Mouse (Mus musculus): Measurements from ENCODE around the gene Gpx7. TPM values are rescaled to one million over a fixed set of nuclear protein-coding genes. Genes with fewer than 3 reads are reported as not detected.
A peak's percentile ranks its signal among the peaks of the same experiment; 100 is the strongest.

Gpx7 gene
- polyA plus RNA-seq, 1 experiment from 2014 or later, result 53.9 TPM

DNA sequence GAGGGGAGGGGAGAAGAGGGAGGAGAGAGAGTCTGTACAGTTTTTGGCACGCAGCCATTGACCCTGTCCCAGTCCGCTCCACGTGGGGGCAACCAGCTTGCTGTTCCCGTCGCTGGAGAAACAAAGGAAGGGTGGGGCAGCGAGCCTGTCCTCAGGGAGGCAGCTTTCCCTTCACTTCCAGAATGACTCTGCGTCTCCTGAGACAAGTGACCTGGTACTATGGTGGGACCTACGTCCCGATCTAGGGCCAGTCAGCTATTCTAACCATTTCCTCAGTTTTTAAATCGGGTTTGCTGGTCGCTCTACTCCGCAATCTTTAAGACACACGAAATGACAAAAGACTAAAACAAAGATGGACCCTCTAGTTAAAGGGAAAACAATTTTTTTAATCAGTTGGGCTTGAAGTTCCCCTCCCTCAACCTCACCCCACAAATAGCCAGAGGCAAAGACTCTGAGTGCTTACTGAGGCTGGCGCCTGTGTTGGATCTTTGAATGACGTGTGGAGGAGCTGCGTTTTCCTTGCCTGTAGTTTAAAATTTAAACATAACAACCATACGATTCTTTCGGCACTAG is 19.0 kb downstream of the Gpx7 start:
- Histone ChIP-seq H3K27me3 (replicated peaks) (peaks cover 4% of the 10 kb centered on the region), H3K4me1 (no peaks in the 10 kb centered on the region; the same call in 1 of the 2 replicates), H3K36me3 (no peaks in the 10 kb centered on the region), H3K9ac (peak overlapping the region; percentile 13; the same call in 1 of the 2 replicates), H3K4me2 (peak overlapping the region; percentile 64), H3K27ac (peak overlapping the region; percentile 81), H3K4me3 (replicated peaks) (peak overlapping the region; percentile 36), H3K9me3 (no peaks in the 10 kb centered on the region)
- ATAC-seq (ENCODE audit: insufficient read depth, low FRiP score, low read depth), result peak; percentile 61; the same call in 1 of the 2 replicates
- WGBS, result 1% methylated on average over 18 of the region's 18 CpGs

- peak; percentile 40; the same call in 1 of the 2 replicates for ATAC-seq (ENCODE audit: insufficient read depth, low FRiP score, low read depth)
- H3K4me1 ChIP-seq, result no peaks in the 10 kb centered on the region; the same call in 1 of the 2 replicates
- H3K4me3 ChIP-seq (replicated peaks), result peak overlapping the region; percentile 36
- WGBS, result 40% methylated on average over 4 of the region's 4 CpGs
- H3K36me3 ChIP-seq, result no peaks in the 10 kb centered on the region
- no peak overlapping the region for H3K9ac ChIP-seq
- H3K27me3 ChIP-seq (replicated peaks), result peaks cover 4% of the 10 kb centered on the region
- H3K4me2 ChIP-seq, result peak overlapping the region; percentile 64
- no peaks in the 10 kb centered on the region for H3K9me3 ChIP-seq
- peak overlapping the region; percentile 81; the same call in 1 of the 2 replicates for H3K27ac ChIP-seq
These were observed 19.7 kb downstream of the Gpx7 start for GRCm38 (mm10) chr4:108387106-108387505.

DNA sequence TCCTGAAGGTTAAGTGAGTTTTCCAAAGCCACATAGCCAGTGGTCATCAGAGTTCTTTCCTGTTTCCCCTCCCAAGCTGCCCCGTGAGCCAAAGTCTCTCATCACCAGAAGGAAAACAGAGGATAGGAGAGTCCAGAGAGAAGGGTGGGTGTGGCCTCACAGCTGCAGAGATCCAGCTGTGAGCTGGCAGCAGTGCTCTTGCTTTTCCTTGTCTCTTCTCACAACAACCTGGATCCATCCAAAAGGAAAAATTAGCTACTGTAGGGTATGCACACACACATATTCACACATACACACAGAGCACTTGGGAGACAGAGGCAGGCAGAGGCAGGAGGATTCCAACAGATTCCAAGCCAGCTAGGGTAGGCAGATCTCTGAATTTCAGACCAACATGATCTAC is 20.7 kb downstream of the Gpx7 start:
- WGBS, result 25% methylated on average over 1 of the region's 1 CpGs
- no peak overlapping the region for H3K4me2 ChIP-seq
- no peaks in the 10 kb centered on the region for H3K9me3 ChIP-seq
- peaks cover 4% of the 10 kb centered on the region for H3K27me3 ChIP-seq (replicated peaks)
- no peaks in the 10 kb centered on the region; the same call in 1 of the 2 replicates for H3K4me1 ChIP-seq
- ATAC-seq (ENCODE audit: insufficient read depth, low FRiP score, low read depth), result no peak
- no peaks in the 10 kb centered on the region for H3K36me3 ChIP-seq
- no peak overlapping the region for H3K27ac ChIP-seq
- no peak overlapping the region for H3K9ac ChIP-seq
- H3K4me3 ChIP-seq (replicated peaks), result no peak overlapping the region

DNA sequence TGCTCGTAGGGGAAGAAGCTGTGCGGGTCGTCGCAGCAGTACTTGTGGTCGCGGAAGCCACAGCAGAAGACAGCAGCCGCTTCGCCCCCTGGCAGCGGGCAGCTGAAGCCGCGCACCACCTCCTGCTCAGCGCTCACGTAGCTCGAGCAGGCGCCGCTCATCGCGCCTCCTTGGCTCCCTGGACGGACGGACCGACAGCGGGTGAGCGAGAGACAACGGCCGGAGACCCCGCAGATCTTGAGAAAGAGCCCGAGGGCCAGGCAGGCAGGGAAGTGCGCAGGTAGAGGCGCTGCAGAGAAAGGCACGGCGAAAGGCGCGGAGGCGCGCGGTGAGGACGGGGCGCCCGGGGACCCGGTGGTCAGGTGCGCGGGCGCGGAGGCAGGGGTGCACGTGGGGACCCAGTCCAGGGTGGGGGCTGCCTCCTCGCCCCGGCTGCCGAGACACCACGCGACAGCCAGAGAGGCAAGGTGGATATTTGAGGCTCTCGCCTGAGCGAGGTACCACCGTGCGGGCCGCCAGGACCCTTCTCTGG is 23.5 kb downstream of the Gpx7 start, which contains the start of gene Shisal2a:
TSS of gene Shisal2a (minus strand) at position 167 of the 532 bp plus-strand sequence.
- Histone ChIP-seq H3K4me1 (no peaks in the 10 kb centered on the region; the same call in 1 of the 2 replicates), H3K27ac (no peak within 1 kb of the TSS), H3K4me3 (replicated peaks) (peak within 1 kb of the TSS; percentile 46), H3K36me3 (no peaks in the 10 kb centered on the region), H3K9me3 (no peaks in the 10 kb centered on the region), H3K27me3 (replicated peaks) (peaks cover 4% of the 10 kb centered on the region), H3K4me2 (peak within 1 kb of the TSS; percentile 90), H3K9ac (0 out of 2 replicates have a peak within 1 kb of the TSS, but pooled peaks have one; percentile 22)
- 3% methylated on average over 55 of the region's 55 CpGs for WGBS
- peak; percentile 24; the same call in 1 of the 2 replicates for ATAC-seq (ENCODE audit: insufficient read depth, low FRiP score, low read depth)

DNA sequence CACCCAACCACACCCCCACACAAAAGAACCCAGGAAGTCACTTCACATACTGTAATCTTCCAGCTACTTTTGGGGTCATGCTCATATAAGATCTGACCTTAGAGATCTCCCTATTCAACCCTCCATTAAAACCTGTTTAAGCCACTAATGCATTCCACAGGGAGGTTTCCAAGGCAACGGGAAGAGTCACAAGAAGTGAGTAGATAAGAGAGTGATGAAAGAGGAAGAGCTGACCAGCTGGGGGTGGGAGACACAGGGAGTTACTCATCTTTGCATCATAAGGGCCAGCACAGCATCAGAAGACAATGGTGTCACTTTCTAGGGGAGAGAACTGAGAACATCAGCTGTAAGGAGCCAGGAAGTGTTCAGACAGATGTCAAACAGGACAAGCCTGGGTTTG is 26.6 kb downstream of the Gpx7 start:
- ATAC-seq (ENCODE audit: insufficient read depth, low FRiP score, low read depth), result no peak
- WGBS, result 5% methylated on average over 1 of the region's 1 CpGs

GRCm38 (mm10) chr4:108379476-108379875 is 27.3 kb downstream of the Gpx7 start:
- ATAC-seq (ENCODE audit: insufficient read depth, low FRiP score, low read depth), result no peak
- Histone ChIP-seq H3K27ac (no peak overlapping the region), H3K9me3 (no peaks in the 10 kb centered on the region), H3K36me3 (no peaks in the 10 kb centered on the region), H3K27me3 (replicated peaks) (peaks cover 4% of the 10 kb centered on the region), H3K4me2 (no peak overlapping the region), H3K4me1 (no peaks in the 10 kb centered on the region; the same call in 1 of the 2 replicates), H3K4me3 (replicated peaks) (no peak overlapping the region), H3K9ac (no peak overlapping the region)
- WGBS, result 76% methylated on average over 3 of the region's 3 CpGs

More for the DNA sequence above, 26.6 kb downstream of the Gpx7 start:
- Histone ChIP-seq H3K9ac (no peak overlapping the region), H3K4me3 (replicated peaks) (no peak overlapping the region), H3K27me3 (replicated peaks) (peaks cover 4% of the 10 kb centered on the region), H3K9me3 (no peaks in the 10 kb centered on the region), H3K4me2 (no peak overlapping the region), H3K27ac (no peak overlapping the region), H3K36me3 (no peaks in the 10 kb centered on the region), H3K4me1 (no peaks in the 10 kb centered on the region; the same call in 1 of the 2 replicates)

- Histone ChIP-seq H3K9me3 (no peaks in the 10 kb centered on the region), H3K4me3 (replicated peaks) (no peak overlapping the region), H3K4me1 (no peaks in the 10 kb centered on the region), H3K27ac (no peak overlapping the region), H3K4me2 (no peak overlapping the region), H3K36me3 (no peaks in the 10 kb centered on the region), H3K9ac (no peak overlapping the region), H3K27me3 (replicated peaks) (no peaks in the 10 kb centered on the region)
- ATAC-seq (ENCODE audit: insufficient read depth, low FRiP score, low read depth), result no peak
- WGBS, result 55% methylated on average over 3 of the region's 3 CpGs
These were observed 34.6 kb downstream of the Gpx7 start for GRCm38 (mm10) chr4:108372166-108372565.

- 86% methylated on average over 3 of the region's 3 CpGs for WGBS
- no peak for ATAC-seq (ENCODE audit: insufficient read depth, low FRiP score, low read depth)
- H3K36me3 ChIP-seq, result no peaks in the 10 kb centered on the region
These were observed 35.3 kb downstream of the Gpx7 start for GRCm38 (mm10) chr4:108371421-108371820.

DNA sequence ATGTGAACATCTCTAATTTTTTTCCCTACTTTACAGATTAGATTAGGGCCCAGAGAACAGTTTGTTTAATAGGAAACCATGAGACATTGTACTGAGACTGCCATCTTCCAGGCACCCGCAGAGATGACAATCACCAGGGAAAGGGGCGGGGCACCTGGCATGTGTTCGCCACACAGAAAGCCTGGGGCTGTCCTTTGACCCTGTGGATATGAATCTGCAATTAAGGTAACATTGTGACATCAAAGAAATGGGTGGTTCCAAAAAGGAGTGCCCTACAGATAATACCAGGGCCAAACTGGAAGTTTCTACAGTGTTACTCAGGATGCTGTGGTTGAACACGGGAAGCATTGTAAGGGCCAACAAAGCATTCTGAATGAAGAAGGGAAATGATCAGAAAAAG is 36.4 kb downstream of the Gpx7 start:
- Histone ChIP-seq H3K27me3 (replicated peaks) (no peaks in the 10 kb centered on the region), H3K4me2 (no peak overlapping the region), H3K9me3 (no peaks in the 10 kb centered on the region), H3K36me3 (no peaks in the 10 kb centered on the region), H3K4me3 (replicated peaks) (no peak overlapping the region), H3K9ac (no peak overlapping the region), H3K27ac (no peak overlapping the region), H3K4me1 (no peaks in the 10 kb centered on the region)
- no peak for ATAC-seq (ENCODE audit: insufficient read depth, low FRiP score, low read depth)
- WGBS, result 56% methylated on average over 4 of the region's 4 CpGs

More at GRCm38 (mm10) chr4:108371421-108371820, 35.3 kb downstream of the Gpx7 start:
- H3K9ac ChIP-seq, result no peak overlapping the region
- H3K4me3 ChIP-seq (replicated peaks), result no peak overlapping the region
- no peaks in the 10 kb centered on the region for H3K4me1 ChIP-seq
- no peak overlapping the region for H3K4me2 ChIP-seq
- H3K27ac ChIP-seq, result no peak overlapping the region
- no peaks in the 10 kb centered on the region for H3K27me3 ChIP-seq (replicated peaks)
- H3K9me3 ChIP-seq, result no peaks in the 10 kb centered on the region

GRCm38 (mm10) chr4:108369254-108369653 is 37.5 kb downstream of the Gpx7 start:
- Histone ChIP-seq H3K36me3 (no peaks in the 10 kb centered on the region), H3K9me3 (no peaks in the 10 kb centered on the region), H3K9ac (no peak overlapping the region), H3K4me2 (no peak overlapping the region), H3K4me1 (peaks cover under 1% of the 10 kb centered on the region; the same call in 1 of the 2 replicates), H3K27ac (no peak overlapping the region), H3K4me3 (replicated peaks) (no peak overlapping the region), H3K27me3 (replicated peaks) (no peaks in the 10 kb centered on the region)
- WGBS, result 30% methylated on average over 5 of the region's 5 CpGs
- no peak for ATAC-seq (ENCODE audit: insufficient read depth, low FRiP score, low read depth)

DNA sequence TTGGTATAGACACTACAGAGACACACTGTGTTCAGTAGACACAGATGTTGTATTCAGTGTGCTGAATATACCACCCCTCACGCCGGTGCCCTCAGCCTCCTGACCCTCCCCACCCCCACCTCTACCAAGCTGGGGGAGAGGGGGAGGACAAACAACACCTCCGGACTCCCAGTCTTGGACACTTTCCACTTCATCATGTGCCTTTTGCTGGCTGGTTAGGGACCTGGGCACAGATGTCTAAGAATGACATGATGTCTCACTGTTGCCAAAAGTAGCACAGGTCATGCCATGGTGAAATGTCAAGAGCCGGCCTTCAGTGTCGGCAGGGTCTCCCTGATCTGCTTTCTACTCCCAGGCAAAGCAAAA is 42.7 kb downstream of the Gpx7 start:
- H3K36me3 ChIP-seq, result no peaks in the 10 kb centered on the region
- H3K9me3 ChIP-seq, result no peaks in the 10 kb centered on the region
- no peaks in the 10 kb centered on the region for H3K27me3 ChIP-seq (replicated peaks)
- H3K4me2 ChIP-seq, result no peak overlapping the region
- no peak for ATAC-seq (ENCODE audit: insufficient read depth, low FRiP score, low read depth)
- peaks cover 26% of the 10 kb centered on the region for H3K4me1 ChIP-seq
- no peak overlapping the region for H3K9ac ChIP-seq
- H3K4me3 ChIP-seq (replicated peaks), result no peak overlapping the region
- WGBS, result 21% methylated on average over 5 of the region's 5 CpGs
- H3K27ac ChIP-seq, result peak overlapping the region; percentile 90

GRCm38 (mm10) chr4:108363355-108364110 is 43.2 kb downstream of the Gpx7 start:
- Histone ChIP-seq H3K4me3 (replicated peaks) (no peak overlapping the region), H3K4me2 (peak overlapping the region; percentile 39), H3K4me1 (peaks cover 29% of the 10 kb centered on the region), H3K27ac (peak overlapping the region; percentile 90), H3K9me3 (no peaks in the 10 kb centered on the region), H3K27me3 (replicated peaks) (no peaks in the 10 kb centered on the region), H3K36me3 (no peaks in the 10 kb centered on the region), H3K9ac (no peak overlapping the region)
- no peak for ATAC-seq (ENCODE audit: insufficient read depth, low FRiP score, low read depth)
- WGBS, result 27% methylated on average over 7 of the region's 7 CpGs

All from stomach, embryonic 15.5 days (tissue).